Mouse (Mus musculus): ENCODE data around the gene Thsd7a. TPM values are rescaled to one million over a fixed set of nuclear protein-coding genes. Genes with fewer than 3 reads are reported as not detected.

Gene Thsd7a
- polyA plus RNA-seq, 1 experiment: 2.4 TPM

GRCm38 (mm10) chr6:12765191-12765590, 16.0 kb upstream of the Thsd7a start:
- H3K9ac ChIP-seq (ENCODE audit: low read depth, poor library complexity, severe bottlenecking): no peak overlapping the region
- H3K4me3 ChIP-seq (ENCODE audit: low read depth, low read length): no peak overlapping the region
- TF ChIP-seq CTCF (IDR thresholded peaks at IDR 0.05; ENCODE audit: low read depth, low read length) (no peak), POLR2A (IDR thresholded peaks at IDR 0.05; ENCODE audit: insufficient read depth, low read length) (no peak), EP300 (IDR thresholded peaks at IDR 0.05; ENCODE audit: insufficient read depth, low read depth, low read length) (no peak)
- H3K27ac ChIP-seq (ENCODE audit: insufficient read depth, low read length): no peak overlapping the region
- H3K36me3 ChIP-seq (ENCODE audit: control insufficient read depth, insufficient read depth, low read length, poor library complexity, severe bottlenecking): no peaks in the 10 kb centered on the region
- no peaks in the 10 kb centered on the region for H3K9me3 ChIP-seq (replicated peaks; ENCODE audit: control insufficient read depth, insufficient read depth, low read length, poor library complexity, severe bottlenecking)
- no peaks in the 10 kb centered on the region for H3K27me3 ChIP-seq (ENCODE audit: control insufficient read depth, insufficient read depth, low read length, poor library complexity, severe bottlenecking)
- H3K4me1 ChIP-seq (ENCODE audit: control insufficient read depth, insufficient read depth, low read length): no peaks in the 10 kb centered on the region

- no peak overlapping the region for H3K9ac ChIP-seq (ENCODE audit: low read depth, poor library complexity, severe bottlenecking)
- no peaks in the 10 kb centered on the region for H3K9me3 ChIP-seq (replicated peaks; ENCODE audit: control insufficient read depth, insufficient read depth, low read length, poor library complexity, severe bottlenecking)
- no peak overlapping the region for H3K27ac ChIP-seq (ENCODE audit: insufficient read depth, low read length)
- H3K4me1 ChIP-seq (ENCODE audit: control insufficient read depth, insufficient read depth, low read length): no peaks in the 10 kb centered on the region
- no peaks in the 10 kb centered on the region for H3K27me3 ChIP-seq (ENCODE audit: control insufficient read depth, insufficient read depth, low read length, poor library complexity, severe bottlenecking)
- no peaks in the 10 kb centered on the region for H3K36me3 ChIP-seq (ENCODE audit: control insufficient read depth, insufficient read depth, low read length, poor library complexity, severe bottlenecking)
- TF ChIP-seq CTCF (IDR thresholded peaks at IDR 0.05; ENCODE audit: low read depth, low read length) (no peak), POLR2A (IDR thresholded peaks at IDR 0.05; ENCODE audit: insufficient read depth, low read length) (no peak), EP300 (IDR thresholded peaks at IDR 0.05; ENCODE audit: insufficient read depth, low read depth, low read length) (no peak)
- H3K4me3 ChIP-seq (ENCODE audit: low read depth, low read length): no peak overlapping the region
Observed at GRCm38 (mm10) chr6:12764606-12765005, 15.4 kb upstream of the Thsd7a start.

- no peaks in the 10 kb centered on the region for H3K4me1 ChIP-seq (ENCODE audit: control insufficient read depth, insufficient read depth, low read length)
- TF ChIP-seq POLR2A (IDR thresholded peaks at IDR 0.05; ENCODE audit: insufficient read depth, low read length) (no peak), CTCF (IDR thresholded peaks at IDR 0.05; ENCODE audit: low read depth, low read length) (no peak), EP300 (IDR thresholded peaks at IDR 0.05; ENCODE audit: insufficient read depth, low read depth, low read length) (no peak)
- H3K4me3 ChIP-seq (ENCODE audit: low read depth, low read length): no peak overlapping the region
- H3K27me3 ChIP-seq (ENCODE audit: control insufficient read depth, insufficient read depth, low read length, poor library complexity, severe bottlenecking): no peaks in the 10 kb centered on the region
- H3K9me3 ChIP-seq (replicated peaks; ENCODE audit: control insufficient read depth, insufficient read depth, low read length, poor library complexity, severe bottlenecking): no peaks in the 10 kb centered on the region
- H3K27ac ChIP-seq (ENCODE audit: insufficient read depth, low read length): no peak overlapping the region
- H3K36me3 ChIP-seq (ENCODE audit: control insufficient read depth, insufficient read depth, low read length, poor library complexity, severe bottlenecking): no peaks in the 10 kb centered on the region
- no peak overlapping the region for H3K9ac ChIP-seq (ENCODE audit: low read depth, poor library complexity, severe bottlenecking)
Observed at GRCm38 (mm10) chr6:12763816-12764215, 14.6 kb upstream of the Thsd7a start.

- no peak for TF ChIP-seq EP300 (IDR thresholded peaks at IDR 0.05; ENCODE audit: insufficient read depth, low read depth, low read length)
- TF ChIP-seq CTCF (IDR thresholded peaks at IDR 0.05; ENCODE audit: low read depth, low read length): no peak
- TF ChIP-seq POLR2A (IDR thresholded peaks at IDR 0.05; ENCODE audit: insufficient read depth, low read length): no peak
- H3K9ac ChIP-seq (ENCODE audit: low read depth, poor library complexity, severe bottlenecking): no peak overlapping the region
- no peaks in the 10 kb centered on the region for H3K36me3 ChIP-seq (ENCODE audit: control insufficient read depth, insufficient read depth, low read length, poor library complexity, severe bottlenecking)
- H3K4me3 ChIP-seq (ENCODE audit: low read depth, low read length): no peak overlapping the region
- no peaks in the 10 kb centered on the region for H3K27me3 ChIP-seq (ENCODE audit: control insufficient read depth, insufficient read depth, low read length, poor library complexity, severe bottlenecking)
- H3K4me1 ChIP-seq (ENCODE audit: control insufficient read depth, insufficient read depth, low read length): no peaks in the 10 kb centered on the region
- no peaks in the 10 kb centered on the region for H3K9me3 ChIP-seq (replicated peaks; ENCODE audit: control insufficient read depth, insufficient read depth, low read length, poor library complexity, severe bottlenecking)
- no peak overlapping the region for H3K27ac ChIP-seq (ENCODE audit: insufficient read depth, low read length)
Observed at GRCm38 (mm10) chr6:12759328-12760193, 10.4 kb upstream of the Thsd7a start.

GRCm38 (mm10) chr6:12752297-12752696, 3.1 kb upstream of the Thsd7a start:
- no peaks in the 10 kb centered on the region for H3K9me3 ChIP-seq (replicated peaks; ENCODE audit: control insufficient read depth, insufficient read depth, low read length, poor library complexity, severe bottlenecking)
- H3K36me3 ChIP-seq (ENCODE audit: control insufficient read depth, insufficient read depth, low read length, poor library complexity, severe bottlenecking): no peaks in the 10 kb centered on the region
- no peak overlapping the region for H3K27ac ChIP-seq (ENCODE audit: insufficient read depth, low read length)
- TF ChIP-seq EP300 (IDR thresholded peaks at IDR 0.05; ENCODE audit: insufficient read depth, low read depth, low read length) (no peak), CTCF (IDR thresholded peaks at IDR 0.05; ENCODE audit: low read depth, low read length) (no peak), POLR2A (IDR thresholded peaks at IDR 0.05; ENCODE audit: insufficient read depth, low read length) (no peak)
- 0 out of 2 replicates have a peak, but pooled peaks cover 5% of the 10 kb centered on the region for H3K27me3 ChIP-seq (ENCODE audit: control insufficient read depth, insufficient read depth, low read length, poor library complexity, severe bottlenecking)
- H3K9ac ChIP-seq (ENCODE audit: low read depth, poor library complexity, severe bottlenecking): no peak overlapping the region
- no peaks in the 10 kb centered on the region for H3K4me1 ChIP-seq (ENCODE audit: control insufficient read depth, insufficient read depth, low read length)
- no peak overlapping the region for H3K4me3 ChIP-seq (ENCODE audit: low read depth, low read length)

- Histone ChIP-seq H3K9ac (ENCODE audit: low read depth, poor library complexity, severe bottlenecking) (no peak overlapping the region), H3K4me1 (ENCODE audit: control insufficient read depth, insufficient read depth, low read length) (no peaks in the 10 kb centered on the region), H3K36me3 (ENCODE audit: control insufficient read depth, insufficient read depth, low read length, poor library complexity, severe bottlenecking) (no peaks in the 10 kb centered on the region), H3K4me3 (ENCODE audit: low read depth, low read length) (no peak overlapping the region), H3K9me3 (replicated peaks; ENCODE audit: control insufficient read depth, insufficient read depth, low read length, poor library complexity, severe bottlenecking) (no peaks in the 10 kb centered on the region), H3K27ac (ENCODE audit: insufficient read depth, low read length) (no peak overlapping the region), H3K27me3 (ENCODE audit: control insufficient read depth, insufficient read depth, low read length, poor library complexity, severe bottlenecking) (0 out of 2 replicates have a peak, but pooled peaks cover 5% of the 10 kb centered on the region)
- TF ChIP-seq POLR2A (IDR thresholded peaks at IDR 0.05; ENCODE audit: insufficient read depth, low read length): no peak
- no peak for TF ChIP-seq CTCF (IDR thresholded peaks at IDR 0.05; ENCODE audit: low read depth, low read length)
- no peak for TF ChIP-seq EP300 (IDR thresholded peaks at IDR 0.05; ENCODE audit: insufficient read depth, low read depth, low read length)
Observed at GRCm38 (mm10) chr6:12750441-12750840, 1.2 kb upstream of the Thsd7a start.

All from ES-Bruce4 (cell line).